Mouse (Mus musculus) forebrain, embryonic 12.5 days (tissue): Measurements from ENCODE around the gene Olfr1044. TPM values are rescaled to one million over a fixed set of nuclear protein-coding genes. Genes with fewer than 3 reads are reported as not detected.
"Not testable (repeated sequence)": the region's sequence is repeated elsewhere in the genome, so short reads cannot be mapped to it uniquely, and the experiment has no call there.

Experiments
- ATAC-seq: fragments of 200-750 bp; cut with Nextera tagmentation; 2 replicates; pipeline ENCODE4 v1.8.0; 2017; ENCODE audit warnings: moderate TSS enrichment; ENCODE audit not compliant: low FRiP score
- H3K27ac ChIP-seq: fragments of 300-500 bp; sonication (generic); 2 replicates; pipeline ENCODE4 v1.5.1; 2016; ENCODE audit warnings: mild to moderate bottlenecking
- H3K27me3 ChIP-seq: fragments of 300-500 bp; sonication (generic); 2 replicates; pipeline ENCODE4 v1.6.1; 2016; ENCODE audit warnings: mild to moderate bottlenecking
- H3K36me3 ChIP-seq: fragments of 300-500 bp; sonication (generic); replicated peaks from 2 replicates; pipeline ENCODE4 v1.6.1; 2016; ENCODE audit warnings: mild to moderate bottlenecking
- H3K4me1 ChIP-seq: fragments of 300-500 bp; sonication (generic); 2 replicates; pipeline ENCODE4 v1.6.1; 2016
- H3K4me2 ChIP-seq: fragments of 300-500 bp; sonication (generic); 2 replicates; pipeline ENCODE4 v1.6.1; 2016; ENCODE audit warnings: mild to moderate bottlenecking, moderate library complexity
- H3K4me3 ChIP-seq: fragments of 300-500 bp; sonication (generic); replicated peaks from 2 replicates; pipeline ENCODE4 v1.5.1; 2016; ENCODE audit warnings: mild to moderate bottlenecking
- H3K9ac ChIP-seq: fragments of 300-500 bp; sonication (generic); 2 replicates; pipeline ENCODE4 v1.6.1; 2016; ENCODE audit warnings: mild to moderate bottlenecking
- H3K9me3 ChIP-seq: fragments of 300-500 bp; sonication (generic); 2 replicates; pipeline ENCODE4 v1.6.1; 2016
- WGBS: fragments of 180-500 bp; shearing (Covaris S2); methylation state at CpG from one replicate; pipeline ENCODE4 v1.1.7; 2016; 5-methylcytosine and 5-hydroxymethylcytosine counted together
- polyA plus RNA-seq: library from polyadenylated mRNA; unstranded; fragments of >200 nt; fragmentation: Nextera tagmentation; extraction: Ambion mirVana; gene quantifications from 2 replicates; pipeline ENCODE4 v1.2.1, GENCODE M21; 2016

The Olfr1044 gene
- polyA plus RNA-seq = not detected in 2 replicates

DNA sequence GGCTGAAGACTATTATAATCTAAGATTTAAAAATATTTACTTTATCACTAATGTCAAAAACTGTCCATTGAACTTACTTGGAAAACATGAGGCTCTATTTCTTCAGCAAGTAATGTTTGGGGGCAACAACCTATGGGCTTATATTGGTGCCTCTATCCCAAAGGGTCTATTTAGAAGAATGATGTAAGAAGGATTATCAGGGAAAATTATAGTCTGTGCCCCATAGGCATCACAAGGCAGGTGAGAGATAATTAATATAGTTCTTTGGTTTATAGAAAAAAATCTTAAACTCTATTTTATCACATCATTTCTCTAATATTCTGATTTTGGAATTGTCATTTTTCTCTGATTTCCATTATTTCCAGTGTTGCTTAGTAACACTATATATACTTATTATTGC, at the start of gene Olfr1044:
Gene Olfr1044, minus strand, starts transcription at position 101 of the 400 bp plus-strand sequence.
- no peaks in the 10 kb centered on the region for H3K27me3 ChIP-seq
- no peak within 1 kb of the TSS for H3K27ac ChIP-seq
- H3K4me1 ChIP-seq = no peaks in the 10 kb centered on the region
- H3K9ac ChIP-seq = no peak within 1 kb of the TSS
- no peak for ATAC-seq
- H3K36me3 ChIP-seq = no peaks in the 10 kb centered on the region
- no peak within 1 kb of the TSS for H3K4me2 ChIP-seq
- H3K4me3 ChIP-seq = no peak within 1 kb of the TSS
- H3K9me3 ChIP-seq = no peaks in the 10 kb centered on the region

DNA sequence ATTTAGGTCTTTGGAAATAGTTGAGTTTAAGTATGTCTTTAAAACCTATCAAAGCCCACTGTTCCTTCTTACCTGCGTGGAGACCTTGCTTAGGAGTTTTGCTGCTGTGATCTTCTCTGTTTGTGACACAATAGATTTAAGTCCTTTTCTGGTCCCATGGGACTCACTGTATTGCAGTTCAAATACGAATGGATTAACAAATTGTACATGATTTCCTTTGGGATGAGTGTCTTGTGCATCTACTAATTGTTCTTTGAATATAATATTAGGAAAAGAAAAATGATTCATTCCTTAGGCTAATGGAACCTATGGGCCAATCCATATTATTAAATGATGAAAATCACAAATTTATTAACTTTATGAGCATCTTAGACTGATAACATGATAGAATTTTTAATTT, 41.6 kb upstream of the Olfr1044 start, which contains the start of gene Olfr1046:
Gene Olfr1046, minus strand, starts transcription at position 101 of the 400 bp plus-strand sequence.
- no peaks in the 10 kb centered on the region for H3K9me3 ChIP-seq
- no peak within 1 kb of the TSS for H3K4me2 ChIP-seq
- no peaks in the 10 kb centered on the region for H3K4me1 ChIP-seq
- H3K27ac ChIP-seq = no peak within 1 kb of the TSS
- H3K9ac ChIP-seq = no peak within 1 kb of the TSS
- H3K27me3 ChIP-seq = no peaks in the 10 kb centered on the region
- no peak for ATAC-seq
- H3K4me3 ChIP-seq = no peak within 1 kb of the TSS
- 75% methylated on average over 2 of the region's 2 CpGs for WGBS
- no peaks in the 10 kb centered on the region for H3K36me3 ChIP-seq

DNA sequence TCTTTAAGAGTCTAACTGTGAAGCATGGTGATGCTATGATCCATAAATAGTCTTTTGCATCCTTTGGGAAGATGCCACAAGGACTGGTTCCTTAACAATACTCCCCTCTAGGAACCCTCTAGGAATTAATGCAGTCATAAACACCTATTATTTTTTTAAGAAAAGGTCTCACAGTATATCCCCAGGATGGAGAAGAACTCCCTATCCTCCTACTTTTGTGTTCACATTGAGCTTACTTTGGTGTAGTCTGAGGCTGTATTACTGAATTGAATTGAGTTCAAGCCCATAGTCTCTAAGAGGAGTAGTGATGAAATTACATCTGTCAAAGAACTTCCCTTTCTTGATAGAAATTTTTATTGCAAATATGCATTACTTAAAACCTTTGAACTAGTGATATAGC, 25.3 kb upstream of the Olfr1044 start, which contains the start of gene Olfr1045:
Gene Olfr1045, minus strand, starts transcription at position 101 of the 400 bp plus-strand sequence.
- no peaks in the 10 kb centered on the region for H3K4me1 ChIP-seq
- H3K9ac ChIP-seq = no peak within 1 kb of the TSS
- no peaks in the 10 kb centered on the region for H3K36me3 ChIP-seq
- H3K9me3 ChIP-seq = no peaks in the 10 kb centered on the region
- H3K4me3 ChIP-seq = no peak within 1 kb of the TSS
- no peak for ATAC-seq
- no peaks in the 10 kb centered on the region for H3K27me3 ChIP-seq
- H3K27ac ChIP-seq = no peak within 1 kb of the TSS
- H3K4me2 ChIP-seq = no peak within 1 kb of the TSS

DNA sequence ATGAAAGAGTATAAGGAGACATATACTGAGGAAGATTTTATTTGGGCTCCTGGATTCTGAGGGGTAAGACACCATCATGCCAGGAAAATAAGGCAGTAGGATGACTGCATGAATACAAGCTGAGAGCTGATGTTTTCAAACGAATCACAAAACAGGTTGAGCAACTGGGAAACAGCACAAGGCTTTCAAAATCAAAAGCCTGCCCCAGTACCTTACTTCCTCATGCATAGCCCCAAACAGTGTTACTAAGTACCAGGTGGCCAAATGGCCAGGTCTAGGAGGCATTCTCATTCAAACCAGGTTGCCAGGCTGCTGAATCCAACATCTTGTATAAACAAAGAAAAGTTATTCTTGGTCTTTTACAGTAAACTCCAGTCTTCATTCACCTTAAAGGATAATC, 18.2 kb upstream of the Olfr1044 start:
- Histone ChIP-seq H3K36me3 (no peaks in the 10 kb centered on the region), H3K4me1 (no peaks in the 10 kb centered on the region), H3K4me2 (no peak overlapping the region), H3K27me3 (no peaks in the 10 kb centered on the region), H3K9me3 (no peaks in the 10 kb centered on the region), H3K4me3 (no peak overlapping the region), H3K27ac (no peak overlapping the region), H3K9ac (no peak overlapping the region)
- 44% methylated on average over 1 of the region's 1 CpGs for WGBS
- ATAC-seq = no peak

DNA sequence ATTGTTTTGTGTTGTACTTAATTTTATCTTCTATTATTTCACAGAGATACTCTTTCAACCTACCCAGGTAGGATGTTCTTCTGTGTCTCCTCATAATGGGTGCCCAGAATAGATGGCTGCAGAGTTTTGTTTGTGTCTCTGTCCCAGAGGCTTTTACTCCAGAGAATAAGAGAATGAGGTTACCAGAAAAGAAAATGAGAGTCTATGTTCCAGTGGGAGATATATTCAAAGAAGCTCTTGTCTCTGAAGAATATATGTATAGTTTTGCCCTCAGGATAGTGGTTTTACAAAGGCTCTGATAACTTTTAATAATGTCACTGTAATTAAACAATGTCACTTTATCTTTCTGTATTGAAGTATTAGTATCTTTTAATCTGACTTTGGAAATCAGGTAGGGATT, 8.0 kb upstream of the Olfr1044 start, which contains the start of gene Olfr52:
Gene Olfr52, minus strand, starts transcription at position 101 of the 400 bp plus-strand sequence.
- no peak within 1 kb of the TSS for H3K9ac ChIP-seq
- H3K4me3 ChIP-seq = no peak within 1 kb of the TSS
- no peaks in the 10 kb centered on the region for H3K27me3 ChIP-seq
- no peaks in the 10 kb centered on the region for H3K4me1 ChIP-seq
- ATAC-seq = no peak
- H3K36me3 ChIP-seq = no peaks in the 10 kb centered on the region
- H3K9me3 ChIP-seq = no peaks in the 10 kb centered on the region
- no peak within 1 kb of the TSS for H3K4me2 ChIP-seq
- no peak within 1 kb of the TSS for H3K27ac ChIP-seq

DNA sequence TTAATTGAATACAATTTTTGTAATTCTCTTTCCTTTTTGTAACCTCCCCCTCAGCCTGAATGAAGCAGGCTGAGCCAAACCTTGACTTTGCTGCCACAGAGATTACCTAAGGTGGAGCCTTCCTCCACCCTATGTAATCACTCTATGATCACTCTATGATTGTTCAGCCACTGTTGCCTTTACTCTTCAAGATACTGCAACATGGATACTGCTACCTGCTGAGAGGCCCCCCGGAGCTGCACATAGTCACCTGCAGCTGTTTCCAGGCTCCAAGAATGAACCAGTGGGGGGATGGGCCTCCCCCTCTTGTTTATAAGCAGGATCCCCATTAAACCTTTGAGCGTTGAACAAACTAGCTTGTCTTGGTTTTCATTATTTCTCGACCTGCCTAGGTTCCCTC, 2.3 kb upstream of the Olfr1044 start:
- H3K4me1 ChIP-seq = no peaks in the 10 kb centered on the region
- no peaks in the 10 kb centered on the region for H3K27me3 ChIP-seq
- no peak overlapping the region for H3K9ac ChIP-seq
- no peak overlapping the region for H3K4me3 ChIP-seq
- WGBS = 77% methylated on average over 3 of the region's 3 CpGs
- H3K9me3 ChIP-seq = no peaks in the 10 kb centered on the region
- H3K27ac ChIP-seq = no peak overlapping the region
- H3K36me3 ChIP-seq = no peaks in the 10 kb centered on the region
- H3K4me2 ChIP-seq = no peak overlapping the region
- ATAC-seq = no peak

DNA sequence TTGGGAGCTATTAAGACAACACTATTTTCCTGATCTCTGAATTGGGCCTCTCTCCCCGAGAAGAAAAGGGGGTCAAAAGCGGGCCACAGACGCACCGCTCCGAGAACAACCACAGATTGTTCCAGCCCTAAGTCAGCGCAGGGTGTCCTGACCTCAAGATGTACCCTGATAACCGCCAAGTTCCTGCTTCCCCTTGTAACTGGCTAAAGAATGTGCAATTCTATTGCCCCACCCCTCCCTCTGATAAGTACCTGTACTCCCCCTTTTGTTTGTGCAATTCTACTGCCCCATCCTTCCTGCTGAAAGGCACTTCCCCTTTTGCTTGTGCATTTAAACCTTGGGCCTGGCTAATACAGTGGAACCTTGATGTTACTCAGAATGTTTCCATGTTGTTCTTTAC, 2.2 kb downstream of the Olfr1044 start:
- H3K27ac ChIP-seq, H3K4me1 ChIP-seq, H3K27me3 ChIP-seq, H3K9ac ChIP-seq, H3K4me2 ChIP-seq, H3K4me3 ChIP-seq, H3K36me3 ChIP-seq, ATAC-seq, H3K9me3 ChIP-seq: not testable (repeated sequence)
- WGBS = 86% methylated on average over 7 of the region's 7 CpGs

DNA sequence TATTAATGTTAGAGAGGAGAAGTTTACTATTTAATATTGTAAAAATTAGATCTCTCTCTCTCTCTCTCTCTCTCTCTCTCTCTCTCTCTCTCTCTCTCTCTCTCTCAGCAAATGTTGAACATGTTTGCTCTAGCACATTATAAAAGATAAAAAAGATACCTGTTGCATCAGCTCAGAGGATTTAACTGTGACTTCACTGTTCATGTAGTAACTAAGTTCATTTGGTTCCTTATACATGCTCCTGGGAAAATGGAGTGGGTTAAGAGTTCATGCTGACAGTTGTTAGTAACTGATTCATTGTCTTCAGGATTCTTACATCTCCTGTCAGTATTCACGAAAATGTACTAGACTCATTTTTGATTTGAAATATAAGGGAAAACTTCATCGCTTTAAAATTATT, 10.2 kb downstream of the Olfr1044 start, which contains the start of gene Olfr1043:
Gene Olfr1043, minus strand, starts transcription at position 101 of the 400 bp plus-strand sequence.
- Histone ChIP-seq H3K4me1 (no peaks in the 10 kb centered on the region), H3K9ac (no peak within 1 kb of the TSS), H3K9me3 (no peaks in the 10 kb centered on the region), H3K36me3 (no peaks in the 10 kb centered on the region), H3K4me2 (no peak within 1 kb of the TSS), H3K4me3 (no peak within 1 kb of the TSS), H3K27ac (no peak within 1 kb of the TSS), H3K27me3 (no peaks in the 10 kb centered on the region)
- ATAC-seq = no peak
- WGBS = 90% methylated on average over 2 of the region's 2 CpGs

DNA sequence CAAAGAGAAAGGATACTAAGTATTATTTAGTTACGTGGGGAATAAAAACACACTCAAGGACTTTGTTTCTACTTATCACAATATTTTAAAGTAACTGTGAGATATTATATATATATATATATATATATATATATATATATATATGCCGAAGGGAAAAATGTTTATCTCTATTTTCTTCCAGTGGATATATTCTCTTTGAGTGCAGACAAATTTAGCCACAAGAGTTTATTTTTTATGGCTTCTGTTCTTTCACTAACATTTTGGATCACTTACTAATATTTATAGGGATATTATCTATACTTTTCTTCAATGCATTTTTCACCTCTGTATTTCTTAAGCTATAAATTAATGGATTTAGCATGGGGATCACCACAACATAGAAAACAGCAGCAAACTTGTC, 15.9 kb downstream of the Olfr1044 start, which contains the start of gene Olfr1042:
Gene Olfr1042, minus strand, starts transcription at position 101 of the 400 bp plus-strand sequence.
- no peaks in the 10 kb centered on the region for H3K27me3 ChIP-seq
- H3K4me3 ChIP-seq = no peak within 1 kb of the TSS
- H3K4me2 ChIP-seq = no peak within 1 kb of the TSS
- no peak within 1 kb of the TSS for H3K27ac ChIP-seq
- H3K4me1 ChIP-seq = no peaks in the 10 kb centered on the region
- ATAC-seq = no peak
- H3K9me3 ChIP-seq = no peaks in the 10 kb centered on the region
- H3K36me3 ChIP-seq = no peaks in the 10 kb centered on the region
- 94% methylated on average over 2 of the region's 2 CpGs for WGBS
- H3K9ac ChIP-seq = no peak within 1 kb of the TSS

DNA sequence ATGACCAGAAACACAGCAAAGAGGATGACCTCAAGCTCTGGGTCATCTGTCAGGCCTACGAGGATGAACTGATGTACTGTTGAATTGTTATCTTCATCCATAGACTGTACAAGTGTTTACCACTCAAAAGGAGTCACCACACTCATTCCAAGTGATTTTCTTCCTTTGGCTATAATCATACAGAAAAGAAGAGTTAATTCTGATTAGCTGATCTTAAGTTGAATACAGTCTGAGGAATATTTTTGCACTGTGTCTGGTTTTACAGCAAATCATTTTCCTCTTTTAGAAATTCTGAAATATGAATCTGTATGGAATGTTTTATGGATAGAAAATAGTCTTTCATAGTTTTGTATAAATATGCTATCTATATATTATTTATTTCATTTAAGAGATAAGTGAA, 31.0 kb downstream of the Olfr1044 start, which contains the start of gene Olfr1040:
Gene Olfr1040, minus strand, starts transcription at position 101 of the 400 bp plus-strand sequence.
- Histone ChIP-seq H3K36me3 (no peaks in the 10 kb centered on the region), H3K4me2 (no peak within 1 kb of the TSS), H3K9ac (no peak within 1 kb of the TSS), H3K27me3 (no peaks in the 10 kb centered on the region), H3K27ac (no peak within 1 kb of the TSS), H3K4me1 (no peaks in the 10 kb centered on the region), H3K4me3 (no peak within 1 kb of the TSS), H3K9me3 (no peaks in the 10 kb centered on the region; the same call in 1 of the 2 replicates)
- 85% methylated on average over 1 of the region's 1 CpGs for WGBS
- no peak for ATAC-seq

DNA sequence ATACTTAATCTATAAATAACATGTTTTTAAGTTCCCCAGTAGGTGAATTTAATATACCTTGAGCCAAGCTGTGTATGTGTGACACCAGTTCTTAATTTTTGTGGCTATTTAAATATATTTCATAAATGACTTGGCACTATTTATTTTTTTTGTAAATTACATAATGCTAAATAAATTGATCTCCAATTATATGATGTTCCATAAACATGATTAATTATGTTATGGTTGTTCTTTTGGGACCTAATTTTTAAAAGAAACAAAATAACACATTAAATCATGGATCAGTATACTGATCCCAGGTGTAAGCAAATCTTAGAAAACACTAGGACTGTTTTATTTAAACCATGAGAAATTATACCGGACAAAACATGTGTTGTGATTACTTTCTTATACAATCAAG, 41.8 kb downstream of the Olfr1044 start, which contains the start of gene Olfr1039:
Gene Olfr1039, minus strand, starts transcription at position 101 of the 400 bp plus-strand sequence.
- no peaks in the 10 kb centered on the region for H3K36me3 ChIP-seq
- 92% methylated on average over 1 of the region's 1 CpGs for WGBS
- no peak within 1 kb of the TSS for H3K4me2 ChIP-seq
- no peak for ATAC-seq
- H3K4me3 ChIP-seq = no peak within 1 kb of the TSS
- H3K27ac ChIP-seq = no peak within 1 kb of the TSS
- no peaks in the 10 kb centered on the region for H3K9me3 ChIP-seq
- no peaks in the 10 kb centered on the region for H3K4me1 ChIP-seq
- no peak within 1 kb of the TSS for H3K9ac ChIP-seq
- no peaks in the 10 kb centered on the region for H3K27me3 ChIP-seq
